Mouse (Mus musculus): Measurements from ENCODE around the gene Stra6. TPM values are rescaled to one million over a fixed set of nuclear protein-coding genes. Genes with fewer than 3 reads are reported as not detected.
A peak's percentile ranks its signal among the peaks of the same experiment; 100 is the strongest.

The Stra6 gene
- polyA plus RNA-seq, 1 experiment from 2014 or later = 14.8 TPM

DNA sequence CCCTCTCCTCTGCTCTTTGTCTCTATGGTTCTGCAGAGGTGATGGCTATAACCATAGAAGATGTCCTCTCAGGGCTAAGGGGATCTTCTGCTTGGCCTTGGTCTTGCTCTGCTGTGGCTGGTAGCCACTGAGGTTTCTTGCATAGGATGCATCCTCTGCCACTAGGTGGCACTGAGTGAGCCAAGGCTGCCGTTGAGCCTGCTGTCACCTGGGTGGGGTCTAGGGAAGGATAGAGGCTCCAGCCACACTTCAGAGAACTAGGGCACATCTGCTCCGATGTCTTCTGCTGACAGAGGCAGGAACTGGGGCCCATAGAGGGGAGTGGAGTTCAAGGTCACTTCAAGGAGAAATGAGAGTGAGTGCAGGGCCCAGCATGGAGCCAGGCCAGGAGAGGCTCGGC, 10.5 kb upstream of the Stra6 start:
- Histone ChIP-seq H3K36me3 (no peaks in the 10 kb centered on the region), H3K4me1 (peaks cover 58% of the 10 kb centered on the region), H3K4me2 (replicated peaks) (no peak overlapping the region), H3K27ac (no peak overlapping the region), H3K27me3 (peaks cover 50% of the 10 kb centered on the region), H3K9ac (no peak overlapping the region), H3K9me3 (replicated peaks) (no peaks in the 10 kb centered on the region), H3K4me3 (no peak overlapping the region)
- no peak; the same call in 1 of the 2 replicates for ATAC-seq (ENCODE audit: low FRiP score)
- WGBS = 19% methylated on average over 3 of the region's 3 CpGs

- Histone ChIP-seq H3K9ac (no peak overlapping the region), H3K9me3 (replicated peaks) (no peaks in the 10 kb centered on the region), H3K36me3 (no peaks in the 10 kb centered on the region), H3K27me3 (peaks cover 50% of the 10 kb centered on the region), H3K4me2 (replicated peaks) (no peak overlapping the region), H3K27ac (no peak overlapping the region), H3K4me3 (no peak overlapping the region), H3K4me1 (peaks cover 53% of the 10 kb centered on the region)
- no peak for ATAC-seq (ENCODE audit: low FRiP score)
- 55% methylated on average over 3 of the region's 3 CpGs for whole genome bisulfite sequencing
Observed at GRCm38 (mm10) chr9:58053544-58053943, 10.0 kb upstream of the Stra6 start.

DNA sequence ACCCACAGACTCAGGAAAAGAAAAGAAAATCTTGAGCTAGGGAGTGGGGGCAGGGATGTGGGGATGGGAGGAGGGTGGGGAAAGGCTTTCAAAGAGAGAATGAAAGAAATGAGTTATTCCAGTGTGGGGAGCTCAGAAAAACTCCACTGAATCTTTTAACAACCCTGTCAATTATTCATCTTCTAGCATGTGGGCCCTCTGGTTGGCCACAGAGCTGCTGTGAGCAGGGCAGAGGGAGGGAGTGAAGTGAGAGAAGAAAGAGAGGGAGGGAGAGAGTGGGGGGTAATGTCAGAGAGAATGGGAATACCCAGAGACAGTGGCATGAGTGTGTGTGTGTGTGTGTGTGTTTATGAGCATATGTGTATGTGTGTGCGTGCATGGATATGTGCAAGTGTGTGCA, 9.6 kb upstream of the Stra6 start:
- H3K27ac ChIP-seq = no peak overlapping the region
- H3K4me2 ChIP-seq (replicated peaks) = no peak overlapping the region
- 83% methylated on average over 1 of the region's 1 CpGs for WGBS
- H3K27me3 ChIP-seq = peaks cover 50% of the 10 kb centered on the region
- H3K9ac ChIP-seq = no peak overlapping the region
- H3K4me3 ChIP-seq = no peak overlapping the region
- H3K9me3 ChIP-seq (replicated peaks) = no peaks in the 10 kb centered on the region
- H3K4me1 ChIP-seq = peaks cover 49% of the 10 kb centered on the region
- H3K36me3 ChIP-seq = no peaks in the 10 kb centered on the region
- no peak for ATAC-seq (ENCODE audit: low FRiP score)

- no peak for ATAC-seq (ENCODE audit: low FRiP score)
- WGBS = 72% methylated on average over 5 of the region's 5 CpGs
- Histone ChIP-seq H3K9me3 (replicated peaks) (no peaks in the 10 kb centered on the region), H3K9ac (no peak overlapping the region), H3K4me1 (peaks cover 51% of the 10 kb centered on the region), H3K4me2 (replicated peaks) (no peak overlapping the region), H3K4me3 (no peak overlapping the region), H3K36me3 (no peaks in the 10 kb centered on the region), H3K27me3 (peaks cover 39% of the 10 kb centered on the region), H3K27ac (0 out of 2 replicates have a peak overlapping the region, but pooled peaks have one; percentile 4)
Observed at GRCm38 (mm10) chr9:58055666-58056065, 7.9 kb upstream of the Stra6 start.

- WGBS = 42% methylated on average over 1 of the region's 1 CpGs
- Histone ChIP-seq H3K9me3 (replicated peaks) (no peaks in the 10 kb centered on the region), H3K27ac (peak overlapping the region; percentile 82), H3K4me1 (peaks cover 56% of the 10 kb centered on the region), H3K4me3 (no peak overlapping the region), H3K4me2 (replicated peaks) (no peak overlapping the region), H3K36me3 (no peaks in the 10 kb centered on the region), H3K27me3 (peaks cover 27% of the 10 kb centered on the region), H3K9ac (no peak overlapping the region)
- no peak for ATAC-seq (ENCODE audit: low FRiP score)
Observed at GRCm38 (mm10) chr9:58059920-58060319, 3.7 kb upstream of the Stra6 start.

DNA sequence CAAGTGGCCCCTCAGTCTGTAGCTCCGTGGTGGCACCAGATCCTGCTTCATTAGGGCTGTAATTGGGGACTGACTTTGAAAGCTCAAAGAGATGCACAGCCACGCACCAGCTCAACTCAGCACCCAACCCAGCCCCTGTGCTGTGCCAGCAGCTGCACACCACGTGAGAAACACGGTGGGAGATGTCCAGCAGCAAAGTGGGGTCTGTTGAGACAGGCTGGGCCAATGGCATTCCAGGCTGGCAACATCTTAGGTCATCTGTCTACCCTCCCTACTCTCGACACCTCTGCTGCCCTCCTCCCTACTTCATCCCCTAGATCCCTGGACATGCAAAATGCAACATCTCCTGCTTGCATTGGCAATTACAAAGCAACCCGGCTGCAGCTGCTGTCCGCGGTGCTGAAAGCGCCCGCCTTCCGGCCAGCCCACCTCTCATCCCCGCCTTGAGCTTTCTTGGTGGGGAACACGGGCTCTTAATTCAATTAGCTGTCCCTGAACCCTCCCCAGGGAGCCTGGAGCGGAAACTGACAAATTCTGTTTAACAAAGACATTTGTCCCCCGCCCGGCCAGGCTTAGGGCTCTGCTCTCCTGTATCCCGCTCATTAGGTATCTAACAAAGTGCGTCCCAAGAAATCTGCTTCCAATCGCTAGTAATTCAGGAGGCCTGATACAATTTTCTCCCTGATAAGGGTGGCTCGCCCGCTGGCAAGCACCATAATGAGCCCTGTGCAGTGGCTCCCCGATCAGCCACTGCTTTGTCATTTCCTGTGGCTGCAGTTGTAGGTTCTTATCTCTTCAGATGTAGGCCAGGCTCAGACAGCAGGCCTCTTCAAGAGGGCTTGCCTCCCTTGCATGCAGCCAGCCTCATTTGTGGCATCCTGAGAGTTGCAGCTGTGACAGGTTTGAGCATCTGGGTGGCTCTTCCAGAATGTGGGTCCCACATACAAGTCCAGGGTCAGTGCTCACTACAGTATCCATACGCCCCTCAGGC, 2.6 kb upstream of the Stra6 start:
- 8% methylated on average over 23 of the region's 23 CpGs for WGBS
- H3K4me1 ChIP-seq = peaks cover 56% of the 10 kb centered on the region
- H3K27me3 ChIP-seq = peaks cover 27% of the 10 kb centered on the region
- no peaks in the 10 kb centered on the region for H3K9me3 ChIP-seq (replicated peaks)
- H3K9ac ChIP-seq = no peak overlapping the region
- no peak overlapping the region for H3K4me3 ChIP-seq
- H3K36me3 ChIP-seq = no peaks in the 10 kb centered on the region
- peak; percentile 67 for ATAC-seq (ENCODE audit: low FRiP score)
- peak overlapping the region; percentile 82 for H3K27ac ChIP-seq
- peak overlapping the region; percentile 11; the same call in 1 of the 2 replicates for H3K4me2 ChIP-seq (replicated peaks)

DNA sequence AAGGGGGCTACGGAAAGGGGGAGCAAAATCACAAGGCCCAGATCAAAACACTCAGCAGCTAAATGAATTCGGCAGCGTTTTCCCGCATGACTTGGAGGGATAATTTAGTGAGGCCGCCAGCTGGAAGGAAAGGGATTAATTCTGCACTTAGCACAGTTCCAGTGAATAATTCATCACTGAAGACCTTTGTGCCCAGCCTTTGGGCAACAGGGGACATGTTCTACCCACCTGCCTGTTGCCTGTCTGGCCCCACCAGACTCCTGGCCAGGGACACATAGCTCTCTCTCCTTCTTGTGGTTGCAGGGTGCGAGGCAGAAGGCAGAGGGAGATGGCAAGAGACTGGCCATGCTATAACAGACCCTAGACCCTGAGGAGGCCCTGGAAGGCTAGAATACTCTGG, 1.9 kb downstream of the Stra6 start:
- Histone ChIP-seq H3K36me3 (no peaks in the 10 kb centered on the region), H3K9me3 (replicated peaks) (no peaks in the 10 kb centered on the region), H3K27ac (peak overlapping the region; percentile 55), H3K9ac (no peak overlapping the region), H3K4me3 (no peak overlapping the region), H3K4me2 (replicated peaks) (no peak overlapping the region), H3K4me1 (peaks cover 54% of the 10 kb centered on the region), H3K27me3 (peaks cover 25% of the 10 kb centered on the region)
- 26% methylated on average over 6 of the region's 6 CpGs for WGBS
- no peak for ATAC-seq (ENCODE audit: low FRiP score)

DNA sequence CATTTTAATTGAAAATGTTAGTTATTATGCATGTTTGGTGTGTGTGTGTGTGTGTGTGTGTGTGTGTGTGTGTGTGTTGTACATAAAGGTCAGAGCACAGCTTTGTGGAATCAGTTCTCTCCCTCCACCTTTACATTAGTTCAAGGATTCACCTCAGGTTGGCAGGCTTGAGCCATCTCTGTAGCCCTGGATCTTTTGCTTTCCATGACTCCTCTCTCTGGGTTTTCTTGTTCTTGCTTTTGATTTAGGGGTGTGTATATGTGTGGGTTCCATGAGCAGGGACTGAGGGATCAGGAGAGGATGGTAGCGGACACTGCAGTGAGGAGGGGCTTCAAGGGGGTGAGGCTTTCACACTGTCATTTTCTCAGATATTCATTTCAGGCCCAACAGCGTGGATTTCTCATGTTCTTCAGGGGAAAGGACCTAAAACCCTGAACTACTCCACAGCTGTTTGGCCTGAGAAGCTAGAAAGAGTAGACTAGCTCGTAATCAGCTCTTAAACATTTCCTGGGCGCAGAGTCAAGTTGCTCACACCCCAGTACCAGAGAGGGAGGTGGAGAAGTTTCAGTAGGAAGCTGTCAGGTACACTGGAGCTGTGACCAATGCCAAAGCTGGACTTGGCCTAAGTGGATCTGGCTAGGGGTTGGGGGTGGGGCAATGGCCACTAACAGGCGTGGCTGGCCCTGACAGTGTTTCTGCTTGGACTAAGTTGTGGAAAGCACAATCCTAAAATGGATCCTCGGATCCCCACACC, 2.6 kb downstream of the Stra6 start:
- Histone ChIP-seq H3K4me1 (peaks cover 53% of the 10 kb centered on the region), H3K9ac (no peak overlapping the region), H3K4me2 (replicated peaks) (no peak overlapping the region), H3K4me3 (no peak overlapping the region), H3K27ac (peak overlapping the region; percentile 55), H3K27me3 (peaks cover 25% of the 10 kb centered on the region), H3K36me3 (no peaks in the 10 kb centered on the region), H3K9me3 (replicated peaks) (no peaks in the 10 kb centered on the region)
- 80% methylated on average over 6 of the region's 6 CpGs for WGBS
- ATAC-seq (ENCODE audit: low FRiP score) = no peak

DNA sequence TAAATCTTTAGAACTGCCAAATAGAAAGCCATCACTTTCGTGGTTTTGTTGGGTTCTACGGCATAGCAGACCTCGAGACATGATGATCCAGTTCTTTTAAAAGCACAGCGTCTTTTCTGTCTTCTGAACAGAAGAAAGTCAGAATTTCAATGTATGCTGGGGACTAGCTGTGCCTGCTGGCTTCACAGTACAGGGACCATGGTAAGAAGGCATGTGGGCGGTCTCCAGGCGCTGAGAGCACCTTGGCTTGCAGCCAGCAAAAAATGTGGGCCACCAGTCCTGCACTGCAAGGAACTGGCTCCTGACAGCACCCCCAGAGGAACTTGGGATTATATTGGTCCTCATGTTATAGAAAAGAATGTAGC, 3.1 kb downstream of the Stra6 start:
- Histone ChIP-seq H3K4me3 (no peak overlapping the region), H3K9me3 (replicated peaks) (no peaks in the 10 kb centered on the region), H3K4me1 (peaks cover 53% of the 10 kb centered on the region), H3K27ac (no peak overlapping the region), H3K36me3 (no peaks in the 10 kb centered on the region), H3K27me3 (peaks cover 22% of the 10 kb centered on the region), H3K9ac (no peak overlapping the region), H3K4me2 (replicated peaks) (no peak overlapping the region)
- ATAC-seq (ENCODE audit: low FRiP score) = no peak
- WGBS = 78% methylated on average over 6 of the region's 6 CpGs

DNA sequence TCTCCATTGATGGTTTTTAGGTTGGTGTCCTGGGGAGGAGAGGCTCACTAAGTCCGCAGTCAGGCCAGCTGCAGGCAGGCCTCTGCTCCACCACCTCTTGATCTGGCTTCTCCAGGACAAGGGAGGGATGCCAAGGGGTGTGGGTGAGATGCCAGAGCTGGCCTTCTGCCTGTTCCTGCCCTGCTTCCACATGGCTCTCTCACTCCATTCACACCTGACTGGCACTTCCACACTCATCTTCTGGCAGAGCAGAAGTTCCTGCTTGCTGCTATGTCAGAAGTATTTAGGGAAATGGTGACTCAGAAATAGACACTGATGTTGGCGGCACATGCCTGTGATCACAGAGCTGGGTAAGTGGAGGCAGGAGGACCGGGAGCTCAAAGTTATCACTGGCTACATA, 4.0 kb downstream of the Stra6 start:
- Histone ChIP-seq H3K9ac (no peak overlapping the region), H3K9me3 (replicated peaks) (no peaks in the 10 kb centered on the region), H3K36me3 (no peaks in the 10 kb centered on the region), H3K4me2 (replicated peaks) (no peak overlapping the region), H3K4me3 (no peak overlapping the region), H3K27me3 (peaks cover 22% of the 10 kb centered on the region), H3K27ac (no peak overlapping the region), H3K4me1 (peaks cover 52% of the 10 kb centered on the region)
- ATAC-seq (ENCODE audit: low FRiP score) = no peak
- WGBS = 77% methylated on average over 3 of the region's 3 CpGs

GRCm38 (mm10) chr9:58074561-58074960, 11.0 kb downstream of the Stra6 start:
- no peak for ATAC-seq (ENCODE audit: low FRiP score)
- Histone ChIP-seq H3K4me3 (no peak overlapping the region), H3K9ac (no peak overlapping the region), H3K4me1 (peaks cover 35% of the 10 kb centered on the region), H3K27me3 (peaks cover 11% of the 10 kb centered on the region; the same call in 1 of the 2 replicates), H3K36me3 (no peaks in the 10 kb centered on the region), H3K4me2 (replicated peaks) (no peak overlapping the region), H3K9me3 (replicated peaks) (no peaks in the 10 kb centered on the region), H3K27ac (no peak overlapping the region)
- 50% methylated on average over 3 of the region's 3 CpGs for WGBS

DNA sequence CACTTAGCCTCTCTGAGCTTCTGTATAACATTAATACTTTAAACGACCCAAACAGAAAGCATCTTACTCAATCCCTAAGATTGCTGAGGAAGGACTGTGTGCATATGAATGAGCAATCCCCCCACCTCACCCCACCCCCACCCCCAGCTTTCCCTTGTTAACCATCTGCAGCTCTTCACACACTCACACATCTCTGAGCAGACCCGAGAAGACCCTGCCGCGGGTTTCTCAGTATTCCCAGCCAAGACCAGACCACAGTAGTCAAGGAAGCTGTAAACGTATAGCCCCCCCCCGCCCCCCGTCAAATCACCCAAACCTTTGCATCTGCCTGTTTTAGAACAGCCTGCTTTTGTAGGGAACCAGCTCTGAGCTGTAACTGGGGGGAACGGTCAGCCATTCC, 21.0 kb downstream of the Stra6 start:
- Histone ChIP-seq H3K9me3 (replicated peaks) (no peaks in the 10 kb centered on the region), H3K4me2 (replicated peaks) (no peak overlapping the region), H3K4me3 (no peak overlapping the region), H3K4me1 (peaks cover 45% of the 10 kb centered on the region), H3K9ac (no peak overlapping the region), H3K36me3 (no peaks in the 10 kb centered on the region), H3K27me3 (peaks cover 17% of the 10 kb centered on the region), H3K27ac (peak overlapping the region; percentile 49; the same call in 1 of the 2 replicates)
- no peak for ATAC-seq (ENCODE audit: low FRiP score)
- WGBS = 18% methylated on average over 8 of the region's 8 CpGs

Measured in hindbrain, embryonic 12.5 days (tissue).